Mouse (Mus musculus) embryonic facial prominence, embryonic 10.5 days (tissue): ENCODE data around the gene Prmt6. TPM values are rescaled to one million over a fixed set of nuclear protein-coding genes. Genes with fewer than 3 reads are reported as not detected.
A peak's percentile ranks its signal among the peaks of the same experiment; 100 is the strongest.

Experiments used
- DNase-seq: peaks from one replicate; pipeline ENCODE4 v3.0.0-alpha.2; 2017; ENCODE audit warnings: low spot score
- H3K27ac ChIP-seq: fragments of 300-500 bp; sonication (generic); replicated peaks from 2 replicates; pipeline ENCODE4 v1.5.1; 2016; ENCODE audit warnings: mild to moderate bottlenecking
- H3K27me3 ChIP-seq: fragments of 300-500 bp; sonication (generic); replicated peaks from 2 replicates; pipeline ENCODE4 v1.6.1; 2016; ENCODE audit warnings: low read depth, mild to moderate bottlenecking; ENCODE audit not compliant: poor library complexity, severe bottlenecking
- H3K36me3 ChIP-seq: fragments of 300-500 bp; sonication (generic); replicated peaks from 2 replicates; pipeline ENCODE4 v1.6.1; 2016; ENCODE audit warnings: mild to moderate bottlenecking, moderate library complexity
- H3K4me1 ChIP-seq: fragments of 300-500 bp; sonication (generic); 2 replicates; pipeline ENCODE4 v1.6.1; 2016
- H3K4me3 ChIP-seq: fragments of 300-500 bp; sonication (generic); 2 replicates; pipeline ENCODE4 v1.5.1; 2016; ENCODE audit warnings: mild to moderate bottlenecking, moderate library complexity
- H3K9me3 ChIP-seq: fragments of 300-500 bp; sonication (generic); 2 replicates; pipeline ENCODE4 v1.6.1; 2016; ENCODE audit warnings: mild to moderate bottlenecking
- WGBS: fragments of 180-500 bp; shearing (Covaris S2); methylation state at CpG from one replicate; pipeline ENCODE4 v1.1.7; 2016; 5-methylcytosine and 5-hydroxymethylcytosine counted together
- polyA plus RNA-seq: library from polyadenylated mRNA; unstranded; fragments of >200 nt; fragmentation: Nextera tagmentation; extraction: Ambion mirVana; gene quantifications from 2 replicates; pipeline ENCODE4 v1.2.1, GENCODE M21; 2016

Prmt6 gene
- 30.9 TPM in 2 replicates for polyA plus RNA-seq

DNA sequence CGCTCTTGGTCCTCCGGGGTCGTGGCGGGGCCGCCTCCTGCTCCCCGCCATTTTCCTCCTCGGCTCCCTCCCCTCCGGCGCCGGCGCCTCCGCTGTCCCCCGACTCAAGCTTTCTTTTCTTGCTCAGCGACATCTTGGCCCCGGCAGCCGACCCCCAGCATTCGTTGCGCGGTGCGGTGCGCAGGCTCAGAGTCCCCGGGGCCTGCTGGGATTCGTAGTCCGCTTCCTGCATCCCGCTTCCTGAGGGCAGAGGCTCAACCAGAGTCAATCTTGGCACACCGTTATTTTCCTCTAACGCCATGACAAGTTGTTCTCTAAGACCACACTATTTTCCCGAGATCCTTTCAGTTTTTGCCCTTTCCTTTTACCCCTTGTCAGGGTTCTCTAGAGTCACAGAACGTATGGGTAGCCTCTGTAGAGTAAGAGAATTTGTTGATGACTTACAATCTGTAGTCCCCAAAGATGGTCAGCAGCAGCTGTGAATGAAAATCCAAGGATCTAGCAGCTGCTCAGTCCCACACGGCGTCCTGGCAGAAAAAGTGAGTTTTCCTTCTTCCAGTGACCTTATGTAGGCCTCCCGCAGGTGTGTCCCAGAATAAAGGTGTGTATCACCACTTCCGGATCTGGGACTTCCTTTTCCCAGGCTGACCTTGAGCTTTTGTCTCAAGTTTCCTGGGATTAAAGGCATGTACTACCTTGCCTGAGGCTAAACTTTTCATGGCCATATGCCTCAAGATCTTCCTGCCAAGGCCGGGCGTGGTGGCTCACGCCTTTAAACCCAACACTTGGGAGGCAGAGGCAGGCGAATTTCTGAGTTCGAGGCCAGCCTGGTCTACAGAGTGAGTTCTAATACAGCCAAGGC, at the start of gene Prmt6:
Gene Prmt6 (minus strand): TSS at position 160 of the 862 bp plus-strand sequence.
- Histone ChIP-seq H3K27ac (peak within 1 kb of the TSS; percentile 97), H3K4me3 (peak within 1 kb of the TSS; percentile 75), H3K27me3 (no peaks in the 10 kb centered on the region), H3K36me3 (peaks cover 19% of the 10 kb centered on the region), H3K4me1 (peaks cover 15% of the 10 kb centered on the region), H3K9me3 (no peaks in the 10 kb centered on the region)
- 19% methylated on average over 38 of the region's 38 CpGs for WGBS
- peak; percentile 93 for DNase-seq

GRCm38 (mm10) chr3:110290485-110291045, 39.8 kb upstream of the Prmt6 start:
- no peak for DNase-seq
- Histone ChIP-seq H3K4me1 (no peaks in the 10 kb centered on the region), H3K27ac (no peak overlapping the region), H3K36me3 (no peaks in the 10 kb centered on the region), H3K9me3 (no peaks in the 10 kb centered on the region), H3K4me3 (no peak overlapping the region), H3K27me3 (no peaks in the 10 kb centered on the region)
- 69% methylated on average over 8 of the region's 8 CpGs for WGBS

DNA sequence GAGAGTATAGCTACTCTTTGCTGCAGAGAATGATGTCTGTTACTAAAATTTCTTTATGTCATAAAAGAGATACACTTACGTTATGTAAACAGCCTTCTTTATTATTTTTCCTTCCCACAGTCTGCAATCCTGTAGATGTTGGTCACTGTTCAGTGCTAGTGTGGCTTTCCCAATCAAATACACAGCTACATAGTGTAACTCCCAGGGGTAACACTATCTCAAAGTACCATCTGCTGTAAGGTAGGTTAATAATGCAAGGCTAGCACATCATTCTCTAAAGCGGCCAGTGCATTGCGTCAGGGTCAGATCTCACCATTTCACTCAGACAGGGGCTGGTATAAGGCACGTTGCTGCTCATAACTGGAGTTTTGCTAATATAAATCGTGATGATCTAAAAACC, 31.9 kb upstream of the Prmt6 start:
- no peaks in the 10 kb centered on the region for H3K4me1 ChIP-seq
- no peak for DNase-seq
- no peaks in the 10 kb centered on the region for H3K27me3 ChIP-seq
- H3K4me3 ChIP-seq: no peak overlapping the region
- 89% methylated on average over 5 of the region's 5 CpGs for WGBS
- no peaks in the 10 kb centered on the region for H3K36me3 ChIP-seq
- H3K27ac ChIP-seq: no peak overlapping the region
- H3K9me3 ChIP-seq: no peaks in the 10 kb centered on the region

GRCm38 (mm10) chr3:110267790-110268189, 17.0 kb upstream of the Prmt6 start:
- Histone ChIP-seq H3K27me3 (no peaks in the 10 kb centered on the region), H3K4me3 (no peak overlapping the region), H3K4me1 (no peaks in the 10 kb centered on the region), H3K36me3 (no peaks in the 10 kb centered on the region), H3K27ac (no peak overlapping the region), H3K9me3 (no peaks in the 10 kb centered on the region)
- WGBS: 74% methylated on average over 2 of the region's 2 CpGs
- no peak for DNase-seq

GRCm38 (mm10) chr3:110253105-110253504, 2.3 kb upstream of the Prmt6 start:
- WGBS: 93% methylated on average over 4 of the region's 4 CpGs
- Histone ChIP-seq H3K36me3 (no peaks in the 10 kb centered on the region), H3K27ac (no peak overlapping the region), H3K27me3 (no peaks in the 10 kb centered on the region), H3K4me3 (no peak overlapping the region), H3K4me1 (peaks cover 15% of the 10 kb centered on the region), H3K9me3 (no peaks in the 10 kb centered on the region)
- no peak for DNase-seq

GRCm38 (mm10) chr3:110249891-110250838, 633 bp downstream of the Prmt6 start:
- Histone ChIP-seq H3K27me3 (no peaks in the 10 kb centered on the region), H3K9me3 (no peaks in the 10 kb centered on the region), H3K36me3 (peaks cover 23% of the 10 kb centered on the region), H3K4me1 (peaks cover 15% of the 10 kb centered on the region), H3K4me3 (peak overlapping the region; percentile 75), H3K27ac (peak overlapping the region; percentile 97)
- WGBS: under 1% methylated on average over 89 of the region's 89 CpGs
- DNase-seq: peak; percentile 84

GRCm38 (mm10) chr3:110236819-110237463, 13.9 kb downstream of the Prmt6 start:
- H3K27ac ChIP-seq: no peak overlapping the region
- WGBS: 81% methylated on average over 1 of the region's 1 CpGs
- DNase-seq: no peak
- no peaks in the 10 kb centered on the region for H3K36me3 ChIP-seq
- H3K4me1 ChIP-seq: no peaks in the 10 kb centered on the region
- no peaks in the 10 kb centered on the region for H3K27me3 ChIP-seq
- H3K4me3 ChIP-seq: no peak overlapping the region
- H3K9me3 ChIP-seq: no peaks in the 10 kb centered on the region

Other genes starting within 250 kb of the Prmt6 start
- 3.6 and 4.8 TPM in 2 replicates for gene Ntng1, start 107.0 kb downstream of the Prmt6 start, polyA plus RNA-seq